Mouse (Mus musculus) adrenal gland, adult 2 months (tissue): ENCODE measurements at regions not wholly inside any gene's neighbourhood (a gene's known extent, or its start where the extent isn't known, plus 50 kb on each side); places are given as distances from the start of the nearest gene placed in this dataset.
A peak's percentile ranks its signal among the peaks of the same experiment; 100 is the strongest.

Experiments
- DNase-seq: peaks from one replicate; pipeline ENCODE4 v3.0.0; 2021

- DNase-seq = peak; percentile 65
Observed at GRCm38 (mm10) chr10:53434376-53435171, 54.8 kb upstream of the Cep85l start.

DNA sequence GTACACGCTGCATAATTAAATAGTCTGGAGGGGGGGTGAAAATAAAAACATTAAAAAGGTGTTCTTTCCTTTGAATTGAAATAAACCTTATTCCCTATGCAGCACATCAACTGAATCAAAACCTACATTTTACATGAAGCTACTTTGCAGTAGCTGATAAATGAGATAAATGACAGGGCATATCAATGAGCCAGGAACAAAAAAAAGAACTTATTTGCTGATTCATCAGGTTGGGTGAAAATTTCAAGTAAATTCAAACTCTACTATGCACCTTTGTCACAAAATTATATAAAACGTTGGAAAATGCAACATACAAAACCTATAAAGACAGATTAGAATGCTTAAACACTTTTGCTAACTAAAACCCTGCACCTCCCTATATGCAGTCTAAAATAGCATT lies 53.0 kb upstream of the Cep85l start:
- DNase-seq = no peak

DNA sequence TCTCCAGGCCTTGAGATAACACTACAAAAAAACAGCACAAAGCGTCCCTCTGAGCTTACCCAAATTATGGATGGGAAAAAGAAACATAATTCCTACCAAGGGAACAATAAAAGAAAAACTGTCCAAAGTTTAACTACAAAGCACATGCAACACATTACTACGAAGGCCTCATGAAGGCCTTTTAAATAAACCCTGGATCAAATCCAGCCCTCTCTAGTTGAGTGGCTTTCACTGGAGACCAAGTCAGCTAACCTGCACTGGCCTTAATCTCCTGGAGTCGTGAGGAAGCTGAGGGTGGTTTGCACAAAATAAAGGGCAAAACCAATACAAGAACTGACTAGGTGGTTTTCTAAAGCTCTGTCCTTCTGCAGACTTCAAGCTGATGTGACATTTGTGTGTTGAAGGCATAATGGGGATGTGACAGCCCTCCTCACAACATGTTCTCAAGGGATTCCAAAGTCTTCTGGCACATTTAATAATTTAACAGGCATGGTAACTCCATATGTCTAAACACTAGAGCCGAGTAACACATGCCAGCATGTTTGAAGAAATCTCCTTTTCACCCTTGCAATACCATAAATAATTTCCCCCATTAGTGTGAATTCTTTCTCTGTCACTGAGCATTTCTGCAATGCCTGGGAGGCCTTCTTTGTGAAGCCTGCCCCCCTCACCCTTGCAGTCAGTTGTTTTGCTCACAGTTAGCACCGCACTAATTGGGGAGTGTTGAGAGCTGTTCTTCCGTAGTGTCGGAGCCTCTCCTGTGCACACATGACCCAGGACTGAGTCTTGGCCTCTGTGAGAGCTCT lies 50.0 kb upstream of the Cep85l start:
- no peak for DNase-seq
